13 mouse cellular contexts compared by ENCODE assay signal in the genomic region with DNA sequence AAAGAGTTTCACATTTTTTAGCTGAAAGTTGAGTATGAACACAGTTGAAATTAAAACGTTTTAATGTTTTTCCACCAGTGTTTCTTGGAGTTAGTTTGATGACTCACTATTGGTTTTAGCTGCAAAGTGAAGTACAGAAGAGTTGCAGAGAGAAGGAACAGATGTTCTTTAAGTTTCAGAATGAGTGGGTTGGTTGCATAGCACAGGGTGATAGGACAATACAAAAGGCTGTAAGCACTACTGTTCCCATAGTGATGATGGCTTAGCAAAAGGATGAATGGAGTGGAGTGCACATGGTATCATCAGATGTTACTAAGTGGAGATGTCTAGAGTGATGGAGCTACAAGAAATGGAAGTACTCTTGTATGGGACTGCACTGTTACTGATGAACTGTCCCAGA.
DNase-seq lines count a peak whose midpoint lies in the region; ATAC-seq and TF ChIP-seq lines count a peak whose summit lies in the region.
"Had no signal": no experiment of that assay in that cellular context is flagged by ENCODE, and none has a peak within 500 bp of the region (broad histone marks: within the 10 kb centered on the region; RNA-seq: fewer than 3 reads in every experiment).

No protein-coding gene starts in this region.

- no peaks in the 10 kb centered on the region for H3K79me2 ChIP-seq in CH12.LX (replicated peaks; ENCODE audit: control insufficient read depth, extremely low read depth, insufficient read depth, poor library complexity, severe bottlenecking)

- WGBS in liver, embryonic 11.5 days, result 83% methylated on average over 1 of the region's 1 CpGs

- no peak overlapping the region for H3K4me3 ChIP-seq in liver, embryonic 11.5 days (ENCODE audit: low read depth, low read length)
- H3K4me3 ChIP-seq in CH12.LX (replicated peaks in 1 of 3; ENCODE audit: low read depth in 2 of 3, low read length in 2 of 3, poor library complexity in 1 of 3), result no peak overlapping the region
- H3K4me3 ChIP-seq: hindbrain, embryonic 13.5 days; neural tube, embryonic 12.5 days had no signal

- no peaks in the 10 kb centered on the region for H3K36me3 ChIP-seq in liver, embryonic 11.5 days (ENCODE audit: control insufficient read depth, insufficient read depth, low read length)
- peaks cover 0 to 21% of the 10 kb centered on the region in 2 experiments for H3K36me3 ChIP-seq in CH12.LX (replicated peaks in 1 of 2; ENCODE audit: control insufficient read depth in 1 of 2, insufficient read depth in 1 of 2, low read length in 1 of 2)
- H3K36me3 ChIP-seq: hindbrain, embryonic 13.5 days; neural tube, embryonic 12.5 days had no signal

- TF ChIP-seq POLR2A in CH12.LX (IDR thresholded peaks at IDR 0.05; ENCODE audit: low read depth, low read length), result no peak

- no peak overlapping the region for H3K4me2 ChIP-seq in liver, embryonic 11.5 days
- H3K4me2 ChIP-seq in CH12.LX (ENCODE audit: insufficient read depth, low read depth, poor library complexity, severe bottlenecking), result no peak overlapping the region; the same call in 1 of the 2 replicates
- H3K4me2 ChIP-seq: hindbrain, embryonic 13.5 days; neural tube, embryonic 12.5 days had no signal

- dilution Hi-C loops in CH12.LX (cut with MboI; ENCODE audit: extremely low pct_ligation_motif_present, extremely low pct_unique_long_range_greater_than_20kb, low sequenced_read_pairs), result no loop called here

- TF ChIP-seq EP300 in CH12.LX (IDR thresholded peaks at IDR 0.05; ENCODE audit: low read length), result peak; percentile 86

- no peak for TF ChIP-seq CTCF in CH12.LX (conservative IDR thresholded peaks at IDR 0.05 in 1 of 2, IDR thresholded peaks at IDR 0.05 in 1 of 2; ENCODE audit: low read depth in 2 of 2, low read length in 2 of 2)

- no peaks in the 10 kb centered on the region for H3K9me3 ChIP-seq in liver, embryonic 11.5 days (ENCODE audit: control insufficient read depth, low read length)
- H3K9me3 ChIP-seq in CH12.LX (replicated peaks; ENCODE audit: low read length), result no peaks in the 10 kb centered on the region
- H3K9me3 ChIP-seq: hindbrain, embryonic 13.5 days; neural tube, embryonic 12.5 days had no signal

- H3K9ac ChIP-seq in liver, embryonic 11.5 days (ENCODE audit: low read depth, low read length), result no peak overlapping the region
- no peak overlapping the region for H3K9ac ChIP-seq in CH12.LX (ENCODE audit: insufficient read depth, low read depth)
- H3K9ac ChIP-seq: hindbrain, embryonic 13.5 days; neural tube, embryonic 12.5 days had no signal

- H3K4me1 ChIP-seq in liver, embryonic 11.5 days (replicated peaks; ENCODE audit: control insufficient read depth, insufficient read depth, low read length), result peaks cover 14% of the 10 kb centered on the region
- peaks cover 15 to 30% of the 10 kb centered on the region in 2 experiments for H3K4me1 ChIP-seq in CH12.LX (ENCODE audit: control insufficient read depth in 1 of 2, insufficient read depth in 2 of 2)
- H3K4me1 ChIP-seq: hindbrain, embryonic 13.5 days; neural tube, embryonic 12.5 days had no signal

- DNase-seq in liver, embryonic 11.5 days (ENCODE audit: low spot score), result no peak
- no peak for DNase-seq in liver
- DNase-seq in CH12.LX (ENCODE audit: extremely low read depth), result peak; percentile 83
- peak; percentile 43 for DNase-seq in induced T-regulatory cell, adult 2 months (ENCODE audit: low read depth)
- peak; percentile 83 for DNase-seq in telencephalon, adult 2 months (ENCODE audit: low read depth, low spot score)
- DNase-seq in cerebellum, adult 18-20 months, result no peak
- no peak for DNase-seq in ovary, postnatal 14 days (ENCODE audit: low spot score)
- DNase-seq: cerebellum, adult 11-12 months; kidney, adult 8-10 months; lung, adult 2 months had no signal

- H3K27ac ChIP-seq in liver, embryonic 11.5 days (ENCODE audit: low read depth, low read length), result peak overlapping the region; percentile 39; the same call in 1 of the 2 replicates
- H3K27ac ChIP-seq in CH12.LX (ENCODE audit: insufficient read depth, low read depth), result no peak overlapping the region
- H3K27ac ChIP-seq: hindbrain, embryonic 13.5 days; neural tube, embryonic 12.5 days had no signal

- no peaks in the 10 kb centered on the region for H3K27me3 ChIP-seq in liver, embryonic 11.5 days (replicated peaks; ENCODE audit: control insufficient read depth, insufficient read depth, low read length)
- H3K27me3 ChIP-seq in CH12.LX (replicated peaks), result no peaks in the 10 kb centered on the region
- H3K27me3 ChIP-seq: hindbrain, embryonic 13.5 days; neural tube, embryonic 12.5 days had no signal

- no peak for TF ChIP-seq RAD21 in CH12.LX (IDR thresholded peaks at IDR 0.05; ENCODE audit: low read depth, low read length)

- ATAC-seq in liver, embryonic 11.5 days (replicated peaks; ENCODE audit: low FRiP score), result no peak
- ATAC-seq: midbrain, embryonic 16.5 days had no signal

- in situ Hi-C loops in CH12.LX (cut with MboI; ENCODE audit: low pct_ligation_motif_present, low pct_unique_long_range_greater_than_20kb, low sequenced_read_pairs), result no loop called here

TF ChIP-seq in CH12.LX, 34 proteins besides CTCF, POLR2A, EP300 and RAD21:
- no peak for TF ChIP-seq MEF2A (IDR thresholded peaks at IDR 0.05; ENCODE audit: borderline replicate concordance, low read depth, low read length)
- peak; percentile 96 for TF ChIP-seq JUND (conservative IDR thresholded peaks at IDR 0.05; ENCODE audit: low read depth, low read length)
- TF ChIP-seq IRF4 (IDR thresholded peaks at IDR 0.05; ENCODE audit: low read depth, low read length), result peak; percentile 97
- TF ChIP-seq ETS1 (conservative IDR thresholded peaks at IDR 0.05; ENCODE audit: low read depth, low read length), result peak; percentile 86
- no peak for TF ChIP-seq GABPA (IDR thresholded peaks at IDR 0.05; ENCODE audit: insufficient replicate concordance, low read depth, low read length)
- TF ChIP-seq MXI1 (IDR thresholded peaks at IDR 0.05; ENCODE audit: low read depth, low read length), result peak; percentile 41; the same call in 1 of the 2 replicates
- no peak for TF ChIP-seq NRF1 (IDR thresholded peaks at IDR 0.05; ENCODE audit: low read depth, low read length)
- no peak for TF ChIP-seq E2F4 (IDR thresholded peaks at IDR 0.05; ENCODE audit: insufficient replicate concordance, low read depth, low read length)
- TF ChIP-seq ZNF384 (IDR thresholded peaks at IDR 0.05; ENCODE audit: low read depth, low read length), result no peak
- TF ChIP-seq JUN (IDR thresholded peaks at IDR 0.05; ENCODE audit: insufficient read depth, low read depth, low read length), result peak; percentile 92

Comparison
In these comparisons a context has a peak if more than half of its experiments do, and no peak if none do; other contexts are left out.
1. DNase-seq: peak in CH12.LX (single experiment), induced T-regulatory cell, adult 2 months (single experiment) and telencephalon, adult 2 months (single experiment); none in liver, embryonic 11.5 days (single experiment), liver (single experiment), cerebellum, adult 18-20 months (0 of 2) and ovary, postnatal 14 days (single experiment).